Mouse (Mus musculus): ENCODE measurements around the gene Plscr3.
"Not testable (repeated sequence)": the region's sequence is repeated elsewhere in the genome, so short reads cannot be mapped to it uniquely, and the experiment has no call there.

The Plscr3 gene

GRCm38 (mm10) chr11:69828832-69829231 lies 17.3 kb upstream of the Plscr3 start:
- DNase-seq (ENCODE audit: low spot score) = no peak

DNA sequence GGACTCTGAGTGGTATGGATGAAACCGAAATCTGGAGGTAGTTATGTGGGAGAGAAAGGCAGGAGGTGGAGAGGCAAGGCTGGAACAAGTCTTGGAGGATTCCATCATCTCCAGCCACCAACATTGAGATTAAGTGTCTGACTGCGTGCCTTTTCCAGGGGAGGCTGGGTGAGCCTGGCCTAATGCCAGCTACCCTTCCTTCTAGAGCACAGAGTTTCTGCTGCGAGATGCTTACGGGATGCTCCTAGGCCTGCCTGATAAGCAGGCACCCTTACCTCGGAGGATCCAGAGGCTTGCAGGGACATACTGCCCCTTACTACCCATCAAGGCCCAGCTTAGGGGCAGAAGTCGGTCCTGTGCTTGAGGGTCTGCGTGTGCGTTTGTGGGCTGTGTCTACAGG lies 12.6 kb upstream of the Plscr3 start:
- DNase-seq (ENCODE audit: low spot score) = no peak

DNA sequence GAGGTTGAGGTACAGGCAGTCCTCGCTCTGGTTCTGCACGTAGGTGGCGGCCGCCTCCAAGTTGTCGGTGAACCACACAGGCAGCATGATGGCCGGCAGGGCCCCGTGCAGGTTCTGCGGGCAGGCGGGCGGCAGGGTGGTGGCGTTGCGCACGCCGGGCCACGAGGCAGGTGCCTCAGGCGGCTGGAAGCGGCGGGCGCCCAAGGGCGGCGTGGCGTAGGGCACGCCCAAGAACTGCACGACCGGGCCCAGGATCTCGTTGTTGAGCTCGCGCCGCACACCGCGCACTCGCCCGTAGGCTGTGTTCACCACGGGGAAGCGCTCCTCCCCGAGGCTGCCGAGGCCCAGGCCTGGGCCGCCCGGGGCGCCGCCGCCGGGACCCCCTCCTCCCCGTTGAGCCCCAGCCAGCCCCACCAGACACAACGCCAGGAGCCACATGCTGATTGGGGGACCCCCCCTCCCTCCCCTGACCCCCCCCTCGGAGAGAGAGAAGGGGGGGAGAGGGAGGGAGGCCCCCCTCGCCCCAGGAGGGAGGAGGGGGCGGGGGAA lies 12.1 kb upstream of the Plscr3 start:
- peak; percentile 29 for DNase-seq (ENCODE audit: low spot score)

DNA sequence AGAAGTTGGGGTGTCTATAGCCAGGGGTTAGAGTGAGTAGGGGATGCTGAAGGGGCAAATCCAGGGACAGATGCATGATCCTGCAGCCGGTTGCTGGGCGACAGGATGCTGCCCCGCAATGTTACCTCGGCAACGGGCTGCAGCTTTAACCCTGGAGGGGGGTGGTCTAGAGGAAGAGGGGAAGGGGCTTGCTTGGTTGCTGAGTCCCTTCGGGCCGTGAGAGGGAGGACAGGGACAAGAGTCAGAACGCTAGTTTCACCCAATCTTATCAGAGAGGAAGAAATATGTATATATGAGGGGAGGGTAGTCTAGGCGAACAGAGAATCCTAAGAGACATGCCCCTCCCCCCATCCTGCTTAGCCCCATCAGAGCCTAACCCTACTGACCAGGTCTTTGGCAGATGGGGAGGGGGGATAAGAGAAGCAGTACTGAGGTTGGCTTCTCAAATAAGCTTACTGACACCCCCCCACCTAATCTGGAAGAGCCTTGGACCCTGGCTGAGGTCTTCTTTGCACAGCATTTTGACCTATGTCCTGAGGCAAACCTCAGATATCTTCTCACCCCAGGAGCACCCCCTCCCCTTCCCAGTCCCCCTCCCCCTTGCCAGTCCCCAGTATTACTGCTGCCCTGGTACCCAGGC lies 10.7 kb upstream of the Plscr3 start:
- DNase-seq (ENCODE audit: low spot score) = no peak

DNA sequence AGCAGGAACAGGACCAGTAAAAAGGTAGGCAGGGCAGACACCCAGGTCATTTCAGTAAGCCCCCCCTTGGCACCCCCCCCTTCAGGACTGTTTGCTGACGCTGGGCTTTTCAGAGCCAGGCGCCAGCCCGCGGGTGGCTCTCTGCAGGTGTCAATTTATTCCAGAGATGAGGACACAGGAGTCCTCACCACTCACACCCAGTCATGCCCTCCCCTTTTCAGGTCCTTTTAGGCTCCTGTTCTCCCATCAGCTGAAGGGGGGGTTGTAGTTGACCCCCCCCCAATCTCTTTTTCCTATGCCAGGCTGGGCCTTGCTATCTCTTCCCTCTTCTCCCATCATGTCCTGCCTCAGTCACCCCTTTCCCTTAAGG lies 10.2 kb upstream of the Plscr3 start:
- DNase-seq (ENCODE audit: low spot score) = no peak

DNA sequence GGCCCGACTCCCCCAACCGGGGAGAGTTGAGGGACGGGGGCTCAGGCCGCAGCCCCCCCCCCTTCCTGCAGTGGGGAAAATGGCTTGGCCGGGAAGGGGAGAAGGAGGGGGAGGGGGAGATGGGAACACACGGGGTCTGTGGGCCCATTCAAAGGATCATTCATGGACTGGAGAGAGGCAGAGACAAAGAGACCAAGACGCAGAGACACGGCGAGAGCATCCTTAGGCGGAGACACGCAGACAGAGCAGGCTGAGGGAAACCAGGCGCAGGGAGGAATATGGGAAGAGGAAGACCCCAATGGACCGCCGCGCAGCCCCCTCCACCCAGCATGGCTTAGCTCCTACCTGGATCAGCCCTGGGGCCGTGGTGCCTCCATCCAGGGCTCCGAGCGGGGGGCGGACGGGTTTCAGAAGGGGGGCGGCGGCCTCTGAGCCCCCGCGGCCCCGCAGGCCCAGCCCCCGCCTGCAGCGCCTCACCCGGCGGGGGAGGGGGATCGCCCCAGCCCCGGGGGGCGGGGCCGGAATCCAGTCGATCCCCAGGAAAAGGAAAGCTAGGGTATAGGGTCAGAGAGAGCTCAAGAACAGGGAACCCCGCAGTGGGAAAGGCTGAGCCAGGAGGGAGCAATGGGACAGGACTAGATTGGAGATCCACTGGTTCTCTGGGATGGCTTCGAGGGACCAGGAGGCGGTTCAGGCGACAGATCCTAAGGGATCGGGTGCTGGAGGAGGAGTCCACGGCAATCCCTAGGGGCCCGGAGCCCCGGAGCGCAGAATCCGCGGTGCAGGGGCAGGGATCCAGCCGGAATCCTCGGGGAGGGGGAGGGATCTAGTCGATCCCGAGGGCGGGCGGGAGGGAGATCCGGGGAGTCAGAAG lies 9.2 kb upstream of the Plscr3 start:
- DNase-seq (ENCODE audit: low spot score) = no peak

DNA sequence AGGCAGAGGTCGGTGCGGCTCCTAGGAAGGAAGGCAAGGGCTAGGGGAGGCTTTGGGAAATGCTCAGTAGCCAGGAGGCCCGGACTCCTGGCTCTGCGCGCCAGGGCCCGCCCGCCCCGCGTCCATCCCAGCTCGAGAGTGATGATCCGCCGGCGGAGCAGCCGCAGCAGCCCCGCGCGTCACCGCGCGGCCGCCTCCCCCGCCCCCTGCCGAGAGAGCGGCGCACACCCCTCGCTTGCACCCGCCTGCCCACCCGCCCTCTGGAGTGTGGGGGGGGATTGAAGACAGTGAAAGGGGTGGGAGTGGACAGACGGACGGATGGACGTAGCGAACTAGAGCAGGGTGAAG lies 8.6 kb upstream of the Plscr3 start, which contains the start of gene Nlgn2:
TSS of gene Nlgn2 (minus strand) at position 181 of the 348 bp plus-strand sequence.
- DNase-seq (ENCODE audit: low spot score) = no peak

DNA sequence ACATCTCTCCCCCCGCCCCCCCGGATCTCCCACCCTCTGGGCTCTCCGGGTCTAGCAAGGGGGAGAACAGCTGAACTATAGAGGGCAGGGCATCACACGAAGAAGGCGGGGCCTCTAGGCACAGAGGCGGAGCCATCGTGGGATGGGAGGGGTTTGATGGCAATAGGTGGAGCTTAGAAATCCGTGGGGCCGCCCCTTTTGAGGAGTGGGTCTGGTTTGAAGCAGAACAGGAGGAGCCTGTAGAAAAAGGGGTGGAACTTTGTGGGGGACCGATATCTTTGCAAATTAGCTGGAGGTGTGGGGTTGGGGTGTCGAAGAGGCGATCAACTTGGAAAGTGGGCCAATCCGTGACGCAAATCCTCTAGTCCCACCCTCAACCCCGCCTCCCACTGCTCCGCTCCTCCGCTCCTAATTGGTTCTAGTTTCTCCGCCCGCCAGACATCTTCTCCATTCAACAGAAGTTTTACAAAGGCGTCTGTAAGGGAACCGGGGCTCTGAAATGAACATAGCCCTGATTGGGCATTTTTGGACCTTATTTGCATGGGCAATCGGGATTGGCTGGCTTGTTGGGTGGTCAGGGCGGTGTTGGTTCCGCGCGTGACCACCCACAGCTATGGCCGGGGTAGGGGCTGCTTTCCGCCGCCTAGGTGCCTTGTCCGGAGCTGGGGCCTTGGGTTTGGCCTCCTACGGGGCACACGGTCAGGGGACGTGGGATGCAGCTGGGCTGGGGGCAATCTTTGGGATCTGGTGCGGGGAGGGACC lies 8.0 kb upstream of the Plscr3 start, which contains the start of gene Tmem256:
TSS of gene Tmem256 (plus strand) at position 563 of the 762 bp plus-strand sequence.
- peak; percentile 98 for DNase-seq (ENCODE audit: low spot score)

DNA sequence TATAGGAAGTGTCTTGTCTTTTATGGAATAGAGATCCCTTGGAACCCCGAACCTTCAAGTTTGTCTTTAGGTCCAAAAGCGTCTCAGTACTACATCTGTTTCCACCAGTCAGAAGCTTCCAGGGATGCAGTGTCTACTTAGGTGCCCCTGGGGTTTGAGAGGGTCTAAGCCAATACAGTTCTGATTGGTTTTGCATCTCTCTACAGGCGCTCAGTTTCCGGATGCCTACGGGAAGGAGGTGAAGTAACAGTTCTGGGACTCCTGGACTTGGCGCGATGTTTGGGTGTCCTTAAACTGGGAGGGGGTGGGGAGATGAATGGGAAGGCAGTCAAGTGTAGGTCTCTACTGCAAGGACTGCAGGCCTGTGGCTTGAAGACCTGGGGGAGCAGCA lies 7.5 kb upstream of the Plscr3 start:
- DNase-seq (ENCODE audit: low spot score) = peak; percentile 21

- peak; percentile 24 for DNase-seq (ENCODE audit: low spot score)
Measured at GRCm38 (mm10) chr11:69846738-69847688, 837 bp downstream of the Plscr3 start.

DNA sequence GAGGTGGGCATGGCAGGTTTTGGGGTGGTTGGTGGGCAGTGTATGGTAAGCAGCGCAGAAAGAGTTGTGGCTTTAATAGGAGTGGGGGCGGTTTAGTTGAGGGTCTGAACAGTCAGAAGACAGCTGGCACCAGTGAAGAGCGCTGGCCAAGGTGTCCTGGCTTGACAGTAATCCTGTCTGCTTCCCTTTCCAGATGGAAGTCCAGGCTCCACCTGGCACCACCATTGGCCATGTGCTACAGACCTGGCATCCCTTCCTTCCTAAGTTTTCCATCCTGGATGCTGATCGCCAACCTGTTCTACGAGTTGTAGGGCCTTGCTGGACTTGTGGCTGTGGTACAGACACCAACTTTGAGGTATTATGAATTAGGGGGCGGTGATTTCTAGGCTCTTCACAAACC lies 1.8 kb downstream of the Plscr3 start:
- no peak for DNase-seq (ENCODE audit: low spot score)

- peak; percentile 20 for DNase-seq (ENCODE audit: low spot score)
Measured at GRCm38 (mm10) chr11:69849128-69849527, 3.0 kb downstream of the Plscr3 start.

DNA sequence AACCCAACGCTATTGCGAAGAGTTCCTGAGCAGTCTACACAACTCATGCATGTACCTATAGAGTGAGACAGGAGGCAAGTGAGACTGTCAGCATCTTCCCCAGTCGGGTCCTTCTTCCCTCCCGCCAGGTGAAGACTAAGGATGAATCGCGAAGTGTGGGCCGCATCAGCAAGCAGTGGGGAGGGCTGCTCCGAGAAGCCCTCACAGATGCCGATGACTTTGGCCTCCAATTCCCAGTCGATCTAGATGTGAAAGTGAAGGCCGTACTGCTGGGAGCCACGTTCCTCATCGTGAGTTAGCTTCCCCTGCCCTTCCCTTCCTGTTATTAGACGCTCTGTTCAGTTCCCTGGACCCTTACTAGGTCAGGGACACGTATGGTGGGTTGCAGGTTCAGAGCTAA lies 3.7 kb downstream of the Plscr3 start:
- no peak for DNase-seq (ENCODE audit: low spot score)

GRCm38 (mm10) chr11:69850754-69851153 lies 4.6 kb downstream of the Plscr3 start:
- DNase-seq (ENCODE audit: low spot score) = no peak

- DNase-seq (ENCODE audit: low spot score) = no peak
Measured at GRCm38 (mm10) chr11:69853994-69854393, 7.8 kb downstream of the Plscr3 start.

- DNase-seq (ENCODE audit: low spot score) = no peak
Measured at GRCm38 (mm10) chr11:69854680-69855079, 8.5 kb downstream of the Plscr3 start.

DNA sequence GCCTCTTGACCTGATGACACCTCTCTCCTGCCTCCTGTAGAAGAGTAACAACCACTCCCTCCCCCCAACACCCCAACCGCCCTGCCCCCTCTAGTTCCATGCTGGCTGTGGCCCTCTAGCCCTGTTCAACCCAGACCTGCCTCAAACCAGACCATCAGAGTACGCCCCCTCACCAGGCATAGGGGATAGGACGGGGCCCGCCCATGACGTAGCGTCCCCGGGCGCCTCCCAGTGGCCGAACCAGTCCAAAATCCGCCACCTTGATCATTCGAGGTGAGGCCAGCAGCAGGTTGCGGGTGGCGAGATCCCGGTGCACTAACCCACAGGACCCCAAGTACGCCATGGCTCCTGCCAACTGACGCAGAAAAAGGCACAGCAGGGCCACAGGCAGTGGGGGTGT lies 9.2 kb downstream of the Plscr3 start:
- DNase-seq (ENCODE audit: low spot score) = no peak

- peak; percentile 73 for DNase-seq (ENCODE audit: low spot score)
Measured at GRCm38 (mm10) chr11:69858113-69858998, 12.2 kb downstream of the Plscr3 start, which contains the start of gene Tnk1. TSS of gene Tnk1 (minus strand) at chr11:69858730.

DNA sequence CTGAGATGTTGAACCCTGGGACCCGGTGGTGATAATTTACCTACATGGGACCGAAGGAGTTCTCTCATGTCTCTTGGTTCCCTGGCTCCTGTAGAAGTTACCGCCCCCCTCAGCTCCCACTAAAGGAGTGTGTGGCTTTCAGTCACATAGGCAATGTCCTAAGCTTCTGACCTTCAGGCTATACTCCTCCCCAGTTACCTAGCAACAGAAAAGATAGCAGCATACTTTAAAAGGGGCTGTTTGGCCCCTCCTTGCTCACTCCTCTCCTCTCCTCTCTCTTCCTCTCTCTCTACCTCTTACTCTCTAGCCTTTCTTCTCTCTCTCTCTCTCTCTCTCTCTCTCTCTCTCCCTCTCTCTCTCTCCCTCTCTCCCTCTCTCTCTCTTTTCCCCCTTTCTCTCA lies 17.6 kb downstream of the Plscr3 start:
- not testable (repeated sequence) for DNase-seq (ENCODE audit: low spot score)
